8 mouse cellular contexts compared by ENCODE assay signal in the genomic region with DNA sequence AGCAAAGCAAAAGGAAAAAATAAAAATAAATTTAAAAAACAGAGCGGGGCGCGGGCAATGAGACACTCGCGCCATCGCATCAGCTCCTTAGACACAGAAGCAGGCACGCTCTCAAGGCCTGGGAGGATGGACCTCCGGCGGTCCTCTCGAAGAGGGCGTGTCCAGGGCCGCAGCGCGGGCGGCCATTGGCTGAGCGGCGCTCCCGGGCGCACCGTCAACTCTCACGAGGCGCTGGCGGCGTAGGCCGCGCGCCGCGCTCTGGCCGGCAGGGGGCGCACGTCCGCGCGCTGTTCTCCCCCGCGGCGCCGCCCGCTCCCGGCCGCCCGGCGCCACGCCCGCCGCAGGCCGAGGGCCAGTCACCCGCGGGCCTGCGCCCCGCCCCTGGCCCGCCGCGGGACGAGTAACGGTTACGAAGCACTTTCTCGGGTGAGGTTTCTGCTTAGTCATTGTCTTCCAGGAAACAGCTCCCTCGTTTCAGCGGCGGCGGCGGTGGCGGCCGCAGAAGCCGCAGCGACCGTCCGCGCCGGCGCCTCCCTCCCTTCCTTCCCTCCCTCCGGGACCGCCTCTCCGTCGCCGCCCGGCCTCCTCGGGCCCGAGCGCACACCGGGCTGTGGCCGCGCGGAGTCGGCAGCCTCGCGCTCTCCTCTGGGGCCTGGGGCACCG. TPM values are rescaled to one million over a fixed set of nuclear protein-coding genes. Genes with fewer than 3 reads are reported as not detected.
DNase-seq lines count a peak whose midpoint lies in the region; ATAC-seq and TF ChIP-seq lines count a peak whose summit lies in the region.

Gclm (plus strand) TSS at position 343 of the 663 bp plus-strand sequence.

- H3K9me3 ChIP-seq in embryonic facial prominence, embryonic 13.5 days: no peaks in the 10 kb centered on the region
- no peaks in the 10 kb centered on the region for H3K9me3 ChIP-seq in limb, embryonic 13.5 days
- no peaks in the 10 kb centered on the region for H3K9me3 ChIP-seq in midbrain, embryonic 16.5 days (replicated peaks; ENCODE audit: control insufficient read depth, low read length, poor library complexity, severe bottlenecking)

- H3K4me1 ChIP-seq in embryonic facial prominence, embryonic 13.5 days: peaks cover 21% of the 10 kb centered on the region
- peaks cover 4% of the 10 kb centered on the region for H3K4me1 ChIP-seq in heart, adult 2 months (ENCODE audit: control insufficient read depth, insufficient read depth, low read length)
- peaks cover 16% of the 10 kb centered on the region for H3K4me1 ChIP-seq in limb, embryonic 13.5 days
- peaks cover 18% of the 10 kb centered on the region for H3K4me1 ChIP-seq in midbrain, embryonic 16.5 days (ENCODE audit: control insufficient read depth, insufficient read depth, low read length)

- peak; percentile 97 for ATAC-seq in embryonic facial prominence, embryonic 13.5 days (ENCODE audit: insufficient number of reproducible peaks, insufficient read depth, low FRiP score, low TSS enrichment, low read depth)
- peak; percentile 98 for ATAC-seq in limb, embryonic 13.5 days (ENCODE audit: low FRiP score, low read depth)
- peak; percentile 99 for ATAC-seq in midbrain, embryonic 16.5 days

- peak; percentile 59 for TF ChIP-seq POLR2A in heart, adult 2 months (IDR thresholded peaks at IDR 0.05; ENCODE audit: insufficient read depth, low read depth, low read length)

- peak within 1 kb of the TSS; percentile 82 for H3K9ac ChIP-seq in embryonic facial prominence, embryonic 13.5 days
- peak within 1 kb of the TSS; percentile 95 for H3K9ac ChIP-seq in heart, adult 2 months (ENCODE audit: low read depth, low read length)
- peak within 1 kb of the TSS; percentile 82 for H3K9ac ChIP-seq in limb, embryonic 13.5 days
- peak within 1 kb of the TSS; percentile 87 for H3K9ac ChIP-seq in midbrain, embryonic 16.5 days (ENCODE audit: low read depth, low read length)

- peak within 1 kb of the TSS; percentile 84 for H3K4me3 ChIP-seq in embryonic facial prominence, embryonic 13.5 days
- peak within 1 kb of the TSS; percentile 90 for H3K4me3 ChIP-seq in heart, adult 2 months
- H3K4me3 ChIP-seq in limb, embryonic 13.5 days: peak within 1 kb of the TSS; percentile 92
- peak within 1 kb of the TSS; percentile 68 for H3K4me3 ChIP-seq in midbrain, embryonic 16.5 days (ENCODE audit: low read depth, low read length)

- no peak for TF ChIP-seq EP300 in heart, adult 2 months (IDR thresholded peaks at IDR 0.05; ENCODE audit: insufficient read depth, low read depth, low read length)

- intact Hi-C loops in heart, adult 2 months (cut with DNase I): loop anchor here (1.0 to 5.0 kb wide), 2 partner anchors 29 to 47 kb away; partner anchors contain the start of genes Bcar3 and Dnttip2

- WGBS in embryonic facial prominence, embryonic 13.5 days: under 1% methylated on average over 80 of the region's 90 CpGs
- under 1% methylated on average over 80 of the region's 90 CpGs for WGBS in heart, adult 2 months
- under 1% methylated on average over 63 of the region's 90 CpGs for WGBS in limb, embryonic 13.5 days
- under 1% methylated on average over 72 of the region's 90 CpGs for WGBS in midbrain, embryonic 16.5 days

- no peaks in the 10 kb centered on the region for H3K27me3 ChIP-seq in embryonic facial prominence, embryonic 13.5 days
- H3K27me3 ChIP-seq in heart, adult 2 months (ENCODE audit: control insufficient read depth, insufficient read depth, low read length): no peaks in the 10 kb centered on the region
- H3K27me3 ChIP-seq in limb, embryonic 13.5 days: no peaks in the 10 kb centered on the region
- H3K27me3 ChIP-seq in midbrain, embryonic 16.5 days (ENCODE audit: control insufficient read depth, insufficient read depth, low read depth, low read length): no peaks in the 10 kb centered on the region

- H3K36me3 ChIP-seq in embryonic facial prominence, embryonic 13.5 days: no peaks in the 10 kb centered on the region
- H3K36me3 ChIP-seq in heart, adult 2 months (ENCODE audit: control insufficient read depth, insufficient read depth, low read length): no peaks in the 10 kb centered on the region; the same call in 1 of the 2 replicates
- H3K36me3 ChIP-seq in limb, embryonic 13.5 days: no peaks in the 10 kb centered on the region
- H3K36me3 ChIP-seq in midbrain, embryonic 16.5 days (ENCODE audit: control insufficient read depth, insufficient read depth, low read length): no peaks in the 10 kb centered on the region

- TF ChIP-seq CTCF in heart, adult 2 months (IDR thresholded peaks at IDR 0.05): peak; percentile 64

- H3K27ac ChIP-seq in embryonic facial prominence, embryonic 13.5 days: peak within 1 kb of the TSS; percentile 80
- peak within 1 kb of the TSS; percentile 88 for H3K27ac ChIP-seq in heart, adult 2 months
- peak within 1 kb of the TSS; percentile 72 for H3K27ac ChIP-seq in limb, embryonic 13.5 days
- H3K27ac ChIP-seq in midbrain, embryonic 16.5 days (ENCODE audit: low read length): peak within 1 kb of the TSS; percentile 93

- H3K4me2 ChIP-seq in embryonic facial prominence, embryonic 13.5 days: peak within 1 kb of the TSS; percentile 84
- peak within 1 kb of the TSS; percentile 79 for H3K4me2 ChIP-seq in limb, embryonic 13.5 days (replicated peaks)
- peak within 1 kb of the TSS; percentile 66 for H3K4me2 ChIP-seq in midbrain, embryonic 16.5 days (ENCODE audit: low read length)

- DNase-seq in 3134 (ENCODE audit: extremely low read depth, insufficient read length, low spot score): peak; percentile 95
- peak; percentile 96 for DNase-seq in adrenal gland, postnatal 36 days
- peak; percentile 95 to 97 for DNase-seq in heart, adult 2 months
- DNase-seq in kidney, adult 8-10 months: peak; percentile 91 to 93
- peak; percentile 87 to 95 for DNase-seq in spleen, postnatal 10 days (ENCODE audit: low spot score in 2 of 2)

- H3K79me2 ChIP-seq in heart, adult 2 months (replicated peaks; ENCODE audit: control insufficient read depth, insufficient read depth, low read length): peaks cover 2% of the 10 kb centered on the region; the same call in 1 of the 2 replicates

RNA-seq across cellular contexts. Expression of gene Gclm, which starts in this region (rescaled TPM):
- total RNA-seq in adrenal gland, postnatal 36 days (2021): 100 to 1,000 TPM; 111 to 119 TPM
- 53.1 and 59.7 TPM in 2 replicates for polyA plus RNA-seq in embryonic facial prominence, embryonic 13.5 days (2015; fragmentation: Nextera tagmentation; extraction: Ambion mirVana)
- 10 to 100 TPM; 44.8 to 51.4 TPM for total RNA-seq in heart, adult 2 months (2021)
- polyA plus RNA-seq in heart, adult 2 months (2012; rRNA removed): 20.7 and 22.5 TPM in 2 replicates
- 43.8 and 52.2 TPM in 2 replicates for polyA plus RNA-seq in limb, embryonic 13.5 days (2015; fragmentation: Nextera tagmentation; extraction: Ambion mirVana)
- 38.9 and 41.4 TPM in 2 replicates for polyA plus RNA-seq in midbrain, embryonic 16.5 days (2015; fragmentation: Nextera tagmentation; extraction: Ambion mirVana)

Comparison
In these comparisons a context has a peak if more than half of its experiments do, and no peak if none do; other contexts are left out.
1. Peak in every context shown above with its lines: DNase-seq, ATAC-seq, H3K4me3 ChIP-seq and H3K27ac ChIP-seq.